Mouse (Mus musculus) kidney, embryonic 16.5 days (tissue): ENCODE results near the gene Tmc7. TPM values are rescaled to one million over a fixed set of nuclear protein-coding genes. Genes with fewer than 3 reads are reported as not detected.

ENCODE experiments used
- ATAC-seq: fragments of 200-750 bp; cut with Nextera tagmentation; 2 replicates; pipeline ENCODE4 v1.8.0; 2017; ENCODE audit warnings: moderate TSS enrichment; ENCODE audit not compliant: low FRiP score, low TSS enrichment
- H3K27ac ChIP-seq: fragments of 300-500 bp; sonication (generic); 2 replicates; pipeline ENCODE4 v1.5.1; 2014; ENCODE audit warnings: low read length
- H3K27me3 ChIP-seq: fragments of 300-500 bp; sonication (generic); 2 replicates; pipeline ENCODE4 v1.6.1; 2014; ENCODE audit warnings: low read length, control low read depth, mixed read lengths; ENCODE audit not compliant: insufficient read depth
- H3K36me3 ChIP-seq: fragments of 300-500 bp; sonication (generic); 2 replicates; pipeline ENCODE4 v1.6.1; 2014; ENCODE audit warnings: low read length, control low read depth, mixed read lengths; ENCODE audit not compliant: insufficient read depth
- H3K4me1 ChIP-seq: fragments of 300-500 bp; sonication (generic); 2 replicates; pipeline ENCODE4 v1.6.1; 2014; ENCODE audit warnings: low read length, control low read depth, mixed read lengths; ENCODE audit not compliant: insufficient read depth
- H3K4me2 ChIP-seq: fragments of 300-500 bp; sonication (generic); replicated peaks from 2 replicates; pipeline ENCODE4 v1.6.1; 2014; ENCODE audit warnings: low read depth, low read length
- H3K4me3 ChIP-seq: fragments of 300-500 bp; sonication (generic); 2 replicates; pipeline ENCODE4 v1.5.1; 2014; ENCODE audit warnings: mild to moderate bottlenecking, low read length
- H3K9ac ChIP-seq: fragments of 300-500 bp; sonication (generic); replicated peaks from 2 replicates; pipeline ENCODE4 v1.6.1; 2014; ENCODE audit warnings: low read length
- H3K9me3 ChIP-seq: fragments of 300-500 bp; sonication (generic); 2 replicates; pipeline ENCODE4 v1.6.1; 2016; ENCODE audit warnings: low read length, control low read depth
- WGBS: fragments of 180-500 bp; shearing (Covaris S2); extraction: QIAGEN DNeasy Blood & Tissue Kit; methylation state at CpG from one replicate; pipeline ENCODE4 v1.1.7; 2014; 5-methylcytosine and 5-hydroxymethylcytosine counted together
- polyA plus RNA-seq: library from polyadenylated mRNA; unstranded; fragments of >200 nt; fragmentation: Nextera tagmentation; extraction: Ambion mirVana; gene quantifications from 2 replicates; pipeline ENCODE4 v1.2.1, GENCODE M21; 2015

Tmc7 gene
- polyA plus RNA-seq, 1 experiment from 2014 or later = 2.6 TPM

DNA sequence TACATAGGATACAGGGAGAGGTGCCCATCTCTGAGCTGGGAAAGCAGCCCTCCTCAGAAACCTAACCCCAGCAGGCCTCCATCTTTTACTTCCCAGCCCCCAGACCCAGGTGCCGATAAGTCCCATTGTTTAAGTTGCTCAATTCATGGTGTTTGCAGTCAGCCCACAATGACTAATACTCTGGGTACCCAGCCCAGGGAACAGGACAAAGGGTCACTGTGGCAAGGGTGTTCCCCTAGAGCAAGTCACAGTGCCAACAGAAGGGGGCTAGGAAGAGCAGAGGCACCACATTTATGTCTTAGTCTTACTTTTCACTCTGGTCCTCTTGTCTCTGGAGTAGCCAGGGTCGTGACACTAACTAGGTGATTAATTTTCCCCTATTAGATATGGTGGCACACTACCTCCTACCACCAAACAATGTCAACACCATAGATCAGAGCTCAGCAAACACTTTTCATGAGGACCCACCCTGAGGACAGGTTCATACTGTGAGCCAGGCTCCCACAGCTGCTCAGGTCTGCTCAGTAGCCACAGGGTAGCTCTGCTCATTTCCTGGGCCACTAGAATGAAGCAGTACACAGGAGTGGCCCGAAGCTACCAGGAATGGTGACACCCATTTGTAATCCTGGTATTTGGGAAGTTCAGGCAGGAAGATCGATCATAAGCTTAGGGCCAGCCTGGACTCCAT, 89.5 kb downstream of the Tmc7 start:
- Histone ChIP-seq H3K27ac (no peak overlapping the region), H3K4me2 (no peak overlapping the region), H3K4me3 (no peak overlapping the region), H3K36me3 (no peaks in the 10 kb centered on the region), H3K27me3 (peaks cover 16% of the 10 kb centered on the region), H3K4me1 (peaks cover 17% of the 10 kb centered on the region), H3K9me3 (no peaks in the 10 kb centered on the region), H3K9ac (no peak overlapping the region)
- WGBS = 75% methylated on average over 4 of the region's 4 CpGs
- ATAC-seq = no peak

DNA sequence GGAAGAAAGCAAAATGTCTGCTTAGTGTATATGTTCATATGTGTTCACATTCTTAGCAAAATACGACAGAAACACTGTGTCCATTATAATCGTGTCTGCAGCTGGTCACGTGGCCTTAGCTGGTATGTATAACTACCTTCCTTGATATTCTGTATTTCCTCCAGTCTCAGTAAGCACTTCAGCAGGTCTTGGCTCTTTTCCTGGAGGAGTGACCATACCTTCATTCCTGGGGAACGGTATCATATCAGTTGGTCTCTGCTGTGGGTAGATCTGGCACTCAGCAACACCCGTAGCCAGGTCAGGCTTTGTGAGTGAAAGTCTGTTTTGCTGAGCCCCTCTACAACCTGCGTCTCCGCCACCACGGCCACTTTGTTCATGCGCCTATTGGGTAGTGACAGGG, 90.6 kb downstream of the Tmc7 start:
- no peaks in the 10 kb centered on the region for H3K36me3 ChIP-seq
- H3K4me3 ChIP-seq = no peak overlapping the region
- peaks cover 27% of the 10 kb centered on the region for H3K4me1 ChIP-seq
- no peak for ATAC-seq
- no peak overlapping the region for H3K9ac ChIP-seq
- H3K27ac ChIP-seq = no peak overlapping the region
- H3K9me3 ChIP-seq = no peaks in the 10 kb centered on the region
- H3K4me2 ChIP-seq = no peak overlapping the region
- WGBS = 87% methylated on average over 9 of the region's 9 CpGs
- peaks cover 21% of the 10 kb centered on the region for H3K27me3 ChIP-seq

DNA sequence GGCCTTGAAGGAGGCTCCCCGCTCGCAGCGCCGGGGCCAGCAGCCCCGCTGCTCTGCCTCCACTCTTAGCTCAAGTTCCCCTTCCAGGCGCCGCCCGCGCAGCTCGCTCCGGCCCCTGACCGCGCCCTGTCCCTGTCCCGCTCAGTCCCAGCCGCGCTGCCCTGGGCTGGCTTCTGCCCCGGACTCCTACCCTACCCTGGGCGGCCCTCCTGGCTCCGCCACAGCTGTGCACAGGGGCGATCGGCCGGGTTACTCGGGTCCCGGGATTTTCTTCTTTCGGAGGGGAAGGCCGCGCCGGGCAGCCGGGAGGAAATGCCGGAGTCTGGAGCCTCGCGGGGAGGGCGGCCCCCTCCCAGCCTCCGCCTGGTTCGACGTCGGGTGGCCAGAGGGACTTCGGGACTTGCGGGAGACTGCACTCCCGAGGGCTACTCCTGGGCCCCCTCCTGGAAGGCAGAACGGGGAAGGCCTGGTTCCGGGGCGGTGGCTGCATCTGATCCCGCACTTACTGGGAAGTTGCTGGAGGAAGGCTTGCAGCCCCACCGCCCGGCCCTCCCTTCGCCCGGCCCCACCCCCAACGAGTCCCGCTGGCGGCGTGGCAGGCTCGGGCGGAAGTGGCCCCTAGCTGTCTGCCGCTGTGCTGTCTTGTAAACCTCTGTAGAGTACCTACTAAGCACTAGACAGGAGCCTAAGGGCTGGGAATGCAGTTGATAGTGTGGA, 92.9 kb downstream of the Tmc7 start, which contains the start of gene Itpripl2:
TSS of gene Itpripl2 (minus strand) at position 545 of the 717 bp plus-strand sequence.
- Histone ChIP-seq H3K4me2 (peak within 1 kb of the TSS; percentile 78), H3K9ac (peak within 1 kb of the TSS; percentile 95)
- WGBS = 0% methylated on average over 53 of the region's 55 CpGs

DNA sequence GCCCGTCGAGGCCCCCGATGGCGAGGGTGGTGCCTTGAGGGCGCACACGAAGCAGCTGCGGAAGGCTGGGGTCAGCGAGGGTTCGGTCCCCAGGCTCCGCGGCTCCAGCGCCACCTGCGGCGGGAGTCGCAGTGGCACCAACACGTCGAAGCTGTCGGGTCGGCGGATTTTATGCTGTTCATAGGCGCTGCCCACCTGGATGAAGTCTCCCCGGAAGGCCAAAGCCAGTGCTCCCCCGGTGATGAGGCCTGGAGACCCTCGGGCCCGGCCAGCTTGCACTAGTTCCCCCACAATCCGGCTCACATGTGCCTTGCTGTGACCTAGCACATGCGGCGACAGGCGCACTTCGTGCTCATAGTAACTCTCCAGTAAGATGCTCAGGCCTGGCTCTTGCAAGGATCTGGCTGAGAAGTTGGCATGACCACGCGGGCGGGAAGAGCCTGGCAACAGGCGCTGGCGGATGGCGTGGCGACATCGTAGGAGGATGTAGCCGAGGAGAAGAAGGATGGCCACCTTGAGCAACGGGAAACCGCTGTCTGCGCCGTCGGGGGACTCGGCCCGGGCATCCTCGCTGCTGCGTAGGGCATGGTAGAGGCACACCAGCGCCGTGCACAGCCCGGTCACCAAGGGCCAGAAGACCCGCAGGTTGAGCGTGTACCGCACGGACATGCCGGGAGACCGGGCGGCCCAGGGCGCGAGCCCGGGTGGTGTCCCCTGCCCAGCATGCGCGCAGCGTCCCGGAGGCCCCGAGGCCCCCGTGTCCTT, 93.7 kb downstream of the Tmc7 start:
- H3K4me1 ChIP-seq = peaks cover 34% of the 10 kb centered on the region

More for the DNA sequence above, 92.9 kb downstream of the Tmc7 start, which contains the start of gene Itpripl2:
- Histone ChIP-seq H3K27me3 (peaks cover 25% of the 10 kb centered on the region), H3K4me1 (peaks cover 34% of the 10 kb centered on the region), H3K36me3 (no peaks in the 10 kb centered on the region), H3K27ac (peak within 1 kb of the TSS; percentile 92), H3K9me3 (no peaks in the 10 kb centered on the region), H3K4me3 (peak within 1 kb of the TSS; percentile 81)
- ATAC-seq = peak; percentile 93

DNA sequence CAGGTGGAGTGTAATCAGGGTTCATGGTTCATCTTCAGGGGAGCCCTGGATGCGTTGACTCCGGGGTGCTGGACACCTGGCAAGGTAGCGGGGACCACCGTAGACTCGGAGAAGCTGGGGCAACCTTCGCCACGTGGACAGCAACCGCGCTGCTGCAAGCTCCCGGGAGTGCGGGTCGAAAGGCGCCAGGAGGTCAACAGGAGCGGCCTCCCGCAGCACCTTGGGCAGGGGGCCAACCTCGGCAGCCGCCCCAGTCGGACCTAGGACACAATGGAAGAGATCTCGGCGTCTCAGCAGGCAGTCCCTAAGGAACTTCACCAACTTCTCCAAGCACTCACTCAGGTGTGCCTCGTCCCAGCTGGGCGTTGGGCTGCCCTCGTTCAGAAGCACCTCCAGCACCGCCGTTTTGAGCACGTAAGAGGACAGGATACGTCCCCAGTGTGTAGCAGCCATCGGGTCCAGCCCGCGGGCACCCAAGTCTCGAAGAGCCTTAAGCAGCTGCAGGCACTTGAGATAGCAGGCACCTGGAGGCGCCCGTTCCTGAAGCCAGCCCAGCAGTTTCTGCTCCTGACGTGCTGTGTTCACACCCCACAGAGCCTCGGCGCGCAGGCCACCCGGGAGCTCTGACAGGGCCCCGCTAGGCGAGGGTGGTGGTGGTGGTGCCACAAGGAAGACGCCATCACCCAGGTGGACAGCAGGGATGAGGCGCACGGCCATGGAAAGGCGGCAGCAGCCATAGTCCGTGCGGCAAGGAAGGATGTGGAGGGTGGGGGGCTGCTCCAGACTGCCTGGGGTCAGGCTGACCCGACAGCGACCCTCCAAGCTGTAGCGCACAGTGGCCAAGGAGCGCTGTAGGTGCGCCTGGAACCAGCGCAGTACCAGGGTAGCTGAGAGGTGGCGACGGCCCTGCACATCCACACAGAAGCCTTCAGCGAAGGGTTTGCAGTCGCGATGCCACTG, 94.5 kb downstream of the Tmc7 start:
- peak overlapping the region; percentile 95 for H3K9ac ChIP-seq
- H3K27ac ChIP-seq = no peak overlapping the region
- no peak for ATAC-seq
- peak overlapping the region; percentile 78 for H3K4me2 ChIP-seq
- H3K36me3 ChIP-seq = no peaks in the 10 kb centered on the region
- whole genome bisulfite sequencing = 32% methylated on average over 57 of the region's 57 CpGs
- H3K4me3 ChIP-seq = peak overlapping the region; percentile 81
- peaks cover 34% of the 10 kb centered on the region for H3K4me1 ChIP-seq
- H3K27me3 ChIP-seq = peaks cover 25% of the 10 kb centered on the region
- no peaks in the 10 kb centered on the region for H3K9me3 ChIP-seq

More for the DNA sequence above, 93.7 kb downstream of the Tmc7 start:
- Histone ChIP-seq H3K9ac (peak overlapping the region; percentile 95), H3K27me3 (peaks cover 25% of the 10 kb centered on the region), H3K4me3 (peak overlapping the region; percentile 81), H3K27ac (peak overlapping the region; percentile 92), H3K9me3 (no peaks in the 10 kb centered on the region), H3K4me2 (peak overlapping the region; percentile 78), H3K36me3 (no peaks in the 10 kb centered on the region)
- ATAC-seq = peak; percentile 69; the same call in 1 of the 2 replicates
- WGBS = 3% methylated on average over 67 of the region's 67 CpGs

DNA sequence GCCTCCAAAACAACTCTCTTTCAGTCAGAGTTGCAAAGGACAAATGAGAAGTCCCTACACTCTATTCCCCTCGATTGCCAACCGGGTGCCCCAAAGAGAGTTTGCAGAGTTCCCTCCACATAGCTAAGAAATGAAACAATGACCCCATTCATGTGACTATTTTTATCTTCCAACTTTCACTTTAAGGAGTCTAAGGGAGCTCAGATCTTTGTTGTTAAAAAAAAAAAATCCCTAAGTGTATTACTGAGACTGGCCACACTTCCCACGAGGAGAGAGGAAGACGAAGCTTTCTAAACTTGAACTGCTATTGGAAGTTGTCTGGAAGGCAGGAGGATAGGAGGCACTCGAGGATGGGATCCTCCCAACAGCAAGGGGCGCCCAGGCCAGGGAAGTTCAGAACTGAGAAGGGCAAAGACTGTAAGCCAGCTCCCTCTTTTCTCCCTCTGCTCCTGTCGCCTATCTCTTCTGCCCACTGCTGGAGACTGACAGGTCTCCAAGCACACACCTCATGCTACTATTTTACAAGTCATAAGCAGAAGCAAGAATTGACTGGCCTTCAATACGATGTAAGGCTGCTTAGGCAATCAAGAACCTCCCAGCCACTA, 96.4 kb downstream of the Tmc7 start:
- peaks cover 34% of the 10 kb centered on the region for H3K4me1 ChIP-seq
- no peak overlapping the region; the same call in 1 of the 2 replicates for H3K9ac ChIP-seq
- H3K4me3 ChIP-seq = peak overlapping the region; percentile 16
- H3K36me3 ChIP-seq = no peaks in the 10 kb centered on the region
- H3K9me3 ChIP-seq = no peaks in the 10 kb centered on the region
- peaks cover 25% of the 10 kb centered on the region for H3K27me3 ChIP-seq
- no peak for ATAC-seq
- WGBS = 44% methylated on average over 8 of the region's 8 CpGs
- peak overlapping the region; percentile 78 for H3K4me2 ChIP-seq
- H3K27ac ChIP-seq = no peak overlapping the region

DNA sequence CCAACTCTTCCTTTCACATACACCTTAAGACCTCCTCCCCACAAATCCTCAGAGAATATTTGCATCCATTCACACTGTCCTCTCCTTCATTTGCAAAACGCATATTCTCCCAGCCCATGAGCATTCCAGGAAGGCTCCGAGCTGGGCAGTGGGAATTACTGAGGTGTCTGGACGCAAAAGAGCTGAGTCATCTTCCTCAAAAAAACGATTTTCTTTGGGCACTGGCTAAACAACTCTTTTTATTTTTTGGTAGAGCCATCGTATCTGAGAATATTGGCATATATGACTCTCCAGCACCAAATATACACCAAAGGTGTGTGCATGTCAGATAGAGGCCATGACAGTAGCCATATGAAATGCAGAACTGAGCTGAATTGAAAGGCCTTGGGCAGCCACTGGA, 97.6 kb downstream of the Tmc7 start:
- no peak overlapping the region for H3K4me3 ChIP-seq
- H3K4me1 ChIP-seq = peaks cover 31% of the 10 kb centered on the region
- H3K27me3 ChIP-seq = peaks cover 21% of the 10 kb centered on the region
- ATAC-seq = no peak
- WGBS = 59% methylated on average over 5 of the region's 5 CpGs
- H3K9me3 ChIP-seq = no peaks in the 10 kb centered on the region
- no peak overlapping the region for H3K4me2 ChIP-seq
- H3K27ac ChIP-seq = no peak overlapping the region
- H3K9ac ChIP-seq = no peak overlapping the region
- H3K36me3 ChIP-seq = no peaks in the 10 kb centered on the region
